Mouse (Mus musculus) brown adipose tissue, adult 24 weeks (tissue): ENCODE results near the gene Gm49345. TPM values are rescaled to one million over a fixed set of nuclear protein-coding genes. Genes with fewer than 3 reads are reported as not detected.
"Not testable (repeated sequence)": the region's sequence is repeated elsewhere in the genome, so short reads cannot be mapped to it uniquely, and the experiment has no call there.

Experiments used
- H3K27ac ChIP-seq: fragments of 200-500 bp; replicated peaks from 2 replicates; pipeline ENCODE4 v1.5.1; 2012; ENCODE audit warnings: low read depth, mild to moderate bottlenecking, low read length
- H3K4me1 ChIP-seq: fragments of 200-500 bp; 2 replicates; pipeline ENCODE4 v1.6.1; 2012; ENCODE audit warnings: low read length, mixed read lengths; ENCODE audit not compliant: control insufficient read depth, insufficient read depth, insufficient read length
- H3K4me3 ChIP-seq: fragments of 200-500 bp; 2 replicates; pipeline ENCODE4 v1.5.1; 2012; ENCODE audit warnings: low read depth, mild to moderate bottlenecking, low read length, moderate library complexity; ENCODE audit not compliant: insufficient read depth
- polyA plus RNA-seq: library from polyadenylated mRNA; stranded (reverse); fragments of >200 nt; gene quantifications from 2 replicates; pipeline ENCODE4 v1.2.4, GENCODE M21; 2012; ENCODE audit not compliant: missing spikeins, insufficient read depth, insufficient read length

The Gm49345 gene
- polyA plus RNA-seq = 1.7 TPM in 1 of 2 replicates, not detected in the other

DNA sequence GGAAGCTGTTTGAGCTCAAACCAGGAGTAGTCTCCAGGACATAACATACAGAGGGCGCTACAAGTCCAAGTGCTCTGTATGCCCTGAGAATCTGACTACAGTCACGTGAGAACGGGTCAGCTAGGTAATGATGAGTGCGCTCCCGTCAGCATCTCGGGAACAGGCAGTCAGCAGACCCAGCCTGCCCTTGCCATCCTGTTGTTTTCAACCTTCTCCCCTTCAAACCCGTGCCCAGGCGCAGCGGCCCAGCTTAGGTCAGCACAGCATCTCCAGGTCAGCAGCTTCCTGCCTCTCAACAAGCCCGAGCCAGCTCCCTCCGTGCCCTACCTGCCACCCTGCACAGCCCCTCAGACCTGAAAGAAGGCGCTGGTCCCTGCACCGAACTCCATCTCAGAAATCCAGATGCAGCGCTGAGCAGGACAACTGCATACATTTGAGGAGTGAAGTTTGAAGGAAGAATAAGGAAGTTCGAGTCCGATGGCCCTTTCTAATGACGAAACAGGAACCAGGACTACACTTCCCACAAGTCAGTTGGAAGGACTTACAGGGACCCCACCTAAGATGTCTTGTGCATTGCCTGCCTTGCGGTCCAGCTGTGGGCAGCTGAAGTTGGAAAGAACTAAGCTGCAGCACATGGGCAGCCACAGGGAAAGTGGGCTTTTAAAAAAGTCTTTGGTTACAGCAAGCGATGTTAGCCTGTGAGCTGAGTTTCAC is at the start of gene Gm49345, which contains the start of gene Zfp729a:
Gene Gm49345 (minus strand): TSS at position 476 of the 714 bp plus-strand sequence.
Gene Zfp729a (minus strand): TSS at position 498 of the 714 bp plus-strand sequence.
- Histone ChIP-seq H3K27ac (peak within 1 kb of the TSS; percentile 71), H3K4me3 (peak within 1 kb of the TSS; percentile 85), H3K4me1 (no peaks in the 10 kb centered on the region)

DNA sequence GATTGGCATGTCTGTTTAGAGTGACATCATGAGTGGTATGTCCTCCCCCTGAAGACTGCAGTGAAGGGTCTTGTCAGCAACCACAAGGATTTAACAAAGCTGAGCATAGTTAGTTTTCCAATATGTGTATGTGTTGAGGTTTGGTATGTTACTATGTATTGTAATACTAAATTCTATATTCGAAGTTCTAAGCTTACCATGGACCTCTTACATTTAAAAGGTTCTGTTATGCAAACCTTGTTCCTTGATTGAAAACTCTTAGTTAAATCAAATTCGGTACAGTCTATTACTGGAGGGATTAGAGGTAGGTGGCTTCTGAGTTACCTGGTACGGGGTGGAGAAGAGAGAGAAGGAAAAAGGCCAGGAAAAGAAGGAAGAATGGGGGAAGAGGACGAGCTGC is 49.4 kb upstream of the Gm49345 start, which contains the start of gene Zfp738:
Gene Zfp738 (minus strand): TSS at position 101 of the 400 bp plus-strand sequence.
- Histone ChIP-seq H3K27ac (no peak within 1 kb of the TSS), H3K4me1 (no peaks in the 10 kb centered on the region), H3K4me3 (no peak within 1 kb of the TSS)

DNA sequence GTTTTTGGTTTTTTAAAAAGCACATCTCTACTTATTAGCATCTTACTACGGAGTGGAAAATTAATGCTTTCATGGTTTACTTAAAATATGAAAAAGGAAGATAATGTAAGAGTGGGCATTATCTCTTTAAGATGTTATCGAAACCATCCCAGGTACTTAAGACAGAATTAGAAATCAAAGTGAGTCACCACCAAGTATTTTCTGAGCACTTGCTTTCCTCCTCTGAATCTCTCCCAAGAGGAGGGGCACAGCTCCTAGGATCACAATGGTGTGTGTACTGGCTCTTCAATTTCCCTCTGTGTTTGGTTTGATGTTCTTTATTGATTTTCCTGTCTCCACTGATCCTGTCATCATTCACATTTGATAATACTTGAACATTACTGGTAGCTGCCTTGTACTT is 46.3 kb upstream of the Gm49345 start:
- H3K4me3 ChIP-seq = peak overlapping the region; percentile 45
- H3K27ac ChIP-seq, H3K4me1 ChIP-seq: not testable (repeated sequence)

DNA sequence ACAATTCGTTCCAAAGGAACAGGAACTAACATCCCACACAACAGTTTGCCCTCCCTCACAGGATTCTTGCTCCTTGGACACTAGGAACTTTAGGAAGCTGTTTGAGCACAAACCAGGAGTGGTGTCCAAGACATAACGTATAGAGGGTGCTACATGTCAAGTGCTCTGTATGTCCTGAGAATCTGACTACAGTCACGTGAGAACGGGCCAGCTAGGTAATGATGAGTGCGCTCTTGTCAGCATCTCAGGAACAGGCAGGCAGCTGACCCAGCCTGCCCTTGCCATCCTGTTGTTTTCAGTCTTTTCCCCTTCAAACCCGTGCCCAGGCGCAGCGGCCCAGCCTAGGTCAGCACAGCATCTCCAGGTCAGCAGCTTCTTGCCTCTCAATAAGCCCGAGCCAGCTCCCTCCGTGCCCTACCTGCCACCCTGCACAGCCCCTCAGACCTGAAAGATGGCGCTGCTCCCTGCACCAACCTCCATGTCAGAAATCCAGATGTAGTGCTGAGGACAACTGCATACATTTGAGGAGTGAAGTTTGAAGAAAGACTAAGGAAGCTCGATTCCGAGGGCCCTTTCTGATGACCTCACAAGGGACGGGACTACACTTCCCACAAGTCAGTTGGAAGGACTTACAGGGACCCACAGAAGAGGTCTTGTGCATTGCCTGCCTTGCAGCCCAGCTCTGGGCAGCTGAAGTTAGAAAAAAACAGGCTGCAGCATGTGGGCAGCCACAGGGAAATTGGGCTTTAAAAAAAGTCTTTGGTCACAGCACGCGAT is 45.6 kb upstream of the Gm49345 start:
- not testable (repeated sequence) for H3K4me1 ChIP-seq, H3K27ac ChIP-seq
- peak overlapping the region; percentile 71 for H3K4me3 ChIP-seq

DNA sequence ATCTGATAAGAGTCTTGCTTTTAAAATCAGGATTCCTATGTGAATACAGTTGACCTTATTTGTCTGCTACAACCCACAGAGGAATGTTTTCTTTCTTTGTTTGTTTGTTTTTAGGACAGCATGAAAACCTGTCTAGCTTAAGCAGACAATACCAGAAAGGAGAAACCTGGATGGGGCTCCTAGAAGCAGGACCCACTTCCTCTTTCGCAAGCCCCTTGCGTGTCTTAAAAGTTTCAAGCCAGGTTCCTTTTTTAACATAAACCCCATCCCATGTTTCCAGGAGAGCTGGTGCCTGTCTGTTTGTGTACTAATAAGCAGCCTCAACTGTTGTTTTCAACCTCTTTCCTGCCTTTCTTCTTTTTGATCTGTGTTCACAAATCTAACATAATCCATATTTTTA is 37.3 kb upstream of the Gm49345 start:
- no peak overlapping the region for H3K27ac ChIP-seq
- no peak overlapping the region for H3K4me3 ChIP-seq
- no peaks in the 10 kb centered on the region for H3K4me1 ChIP-seq

DNA sequence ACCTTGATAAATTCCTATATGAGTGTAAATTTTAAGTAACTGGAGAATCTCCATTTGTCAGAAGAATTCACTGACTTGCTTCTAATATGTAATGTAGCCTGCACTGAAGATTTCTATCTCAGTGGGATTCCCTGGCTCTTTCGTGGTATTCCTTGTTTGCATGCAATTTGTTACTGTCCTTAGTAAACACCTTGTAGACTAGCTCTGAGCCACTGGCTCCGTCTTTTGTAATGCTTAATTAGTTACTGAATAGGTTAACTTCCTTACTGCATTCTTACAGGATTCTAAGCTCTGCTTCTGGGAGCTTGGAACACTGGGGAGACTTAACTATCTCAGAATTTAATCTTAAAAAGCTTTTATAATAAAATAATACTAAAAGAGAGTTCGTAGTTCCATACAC is 14.9 kb upstream of the Gm49345 start:
- Histone ChIP-seq H3K27ac (no peak overlapping the region), H3K4me1 (no peaks in the 10 kb centered on the region), H3K4me3 (no peak overlapping the region)

DNA sequence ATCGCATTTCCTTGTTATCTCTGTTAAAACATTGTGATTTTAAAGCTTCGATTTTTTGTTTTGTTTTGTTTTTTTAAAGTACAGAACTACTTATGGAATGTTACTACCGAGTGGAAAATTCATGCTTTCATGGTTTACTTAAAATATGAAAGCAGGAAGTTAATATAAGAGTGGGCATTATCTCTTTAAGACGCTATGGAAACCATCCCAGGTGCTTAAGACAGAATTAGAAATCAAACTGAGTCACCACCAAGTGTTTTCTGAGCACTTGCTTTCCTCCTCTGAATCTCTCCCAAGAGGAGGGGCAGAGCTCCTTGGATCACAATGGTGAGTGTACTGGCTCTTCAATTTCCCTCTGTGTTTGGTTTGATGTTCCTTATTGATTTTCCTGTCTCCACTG is 27.5 kb downstream of the Gm49345 start:
- no peaks in the 10 kb centered on the region for H3K4me1 ChIP-seq
- H3K27ac ChIP-seq = no peak overlapping the region
- no peak overlapping the region for H3K4me3 ChIP-seq

DNA sequence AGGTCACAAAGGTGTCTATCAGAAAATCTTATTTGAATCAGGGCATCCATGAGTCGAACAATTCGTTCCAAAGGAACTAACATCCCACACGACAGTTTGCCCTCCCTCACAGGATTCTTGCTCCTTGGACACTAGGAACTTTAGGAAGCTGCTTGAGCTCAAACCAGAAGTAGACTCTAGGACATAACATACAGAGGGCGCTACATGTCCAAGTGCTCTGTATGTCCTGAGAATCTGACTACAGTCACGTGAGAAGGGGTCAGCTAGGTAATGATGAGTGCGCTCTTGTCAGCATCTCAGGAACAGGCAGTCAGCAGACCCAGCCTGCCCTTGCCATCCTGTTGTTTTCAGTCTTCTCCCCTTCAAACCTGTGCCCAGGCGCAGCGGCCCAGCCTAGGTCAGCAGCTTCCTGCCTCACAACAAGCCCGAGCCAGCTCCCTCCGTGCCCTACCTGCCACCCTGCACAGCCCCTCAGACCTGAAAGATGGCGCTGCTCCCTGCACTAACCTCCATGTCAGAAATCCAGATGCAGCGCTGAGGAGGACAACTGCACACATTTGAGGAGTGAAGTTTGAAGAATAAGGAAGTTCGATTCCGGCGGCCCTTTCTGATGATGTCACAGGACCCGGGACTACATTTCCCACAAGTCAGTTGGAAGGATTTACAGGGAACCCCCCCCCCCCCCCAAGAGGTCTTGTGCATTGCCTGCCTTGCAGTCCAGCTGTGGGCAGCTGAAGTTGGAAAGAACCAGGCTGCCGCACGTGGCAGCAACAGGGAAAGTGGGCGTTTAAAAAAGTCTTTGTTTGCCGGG is 28.3 kb downstream of the Gm49345 start, which contains the start of gene Zfp729b:
Gene Zfp729b (minus strand): TSS at position 642 of the 811 bp plus-strand sequence.
- Histone ChIP-seq H3K27ac (peak within 1 kb of the TSS; percentile 86), H3K4me3 (peak within 1 kb of the TSS; percentile 97), H3K4me1 (no peaks in the 10 kb centered on the region)

DNA sequence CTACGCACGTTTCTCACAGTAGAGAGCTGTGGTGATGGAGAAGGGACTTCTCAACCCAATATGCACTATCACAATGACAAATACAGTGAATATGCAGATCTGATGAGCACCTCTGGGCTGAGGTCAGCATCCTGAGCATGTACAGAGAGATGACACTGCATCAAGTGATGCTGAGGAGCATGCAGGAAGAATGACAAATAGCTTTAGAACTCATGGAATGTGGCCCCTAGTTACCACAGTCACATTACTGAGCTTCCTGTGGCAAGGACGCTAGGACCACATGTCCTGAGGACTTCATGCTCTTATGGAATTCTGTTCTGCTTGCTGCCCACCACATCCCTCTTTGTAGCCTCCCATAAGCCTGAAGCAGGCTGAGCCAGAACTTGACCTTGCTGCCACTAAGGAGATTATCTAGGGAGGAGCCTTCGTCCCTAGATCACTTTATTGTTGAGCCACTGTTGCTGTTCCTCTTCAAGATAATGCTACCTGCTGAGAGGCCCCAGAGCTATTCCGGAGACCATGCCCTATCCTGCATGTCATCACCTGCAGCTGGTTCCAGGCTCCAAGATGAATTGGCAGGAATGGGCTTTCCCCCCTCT is 64.9 kb downstream of the Gm49345 start:
- no peak overlapping the region for H3K4me3 ChIP-seq
- H3K4me1 ChIP-seq = no peaks in the 10 kb centered on the region
- no peak overlapping the region for H3K27ac ChIP-seq

DNA sequence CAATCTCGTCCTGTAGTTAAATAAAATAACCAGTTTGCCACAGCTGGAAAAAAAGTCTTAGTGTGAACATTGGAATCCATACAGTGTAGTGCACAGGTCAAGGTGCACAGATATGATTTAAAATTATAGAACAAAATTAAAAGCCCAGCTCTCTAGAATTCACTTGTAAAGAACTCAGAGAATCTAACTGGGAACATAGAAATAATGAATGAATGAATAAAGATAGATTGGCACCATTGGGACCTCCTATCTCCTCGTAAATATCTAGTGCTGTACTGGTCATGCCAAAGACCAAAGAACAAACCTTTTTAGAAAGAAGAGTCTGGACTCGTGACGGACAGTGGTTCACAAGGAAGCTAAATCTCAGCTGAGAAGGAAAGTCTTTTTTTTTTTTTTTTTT is 83.8 kb downstream of the Gm49345 start, which contains the start of gene Zfp748:
Gene Zfp748 (minus strand): TSS at position 101 of the 400 bp plus-strand sequence.
- Histone ChIP-seq H3K27ac (peak within 1 kb of the TSS; percentile 88), H3K4me3 (peak within 1 kb of the TSS; percentile 97), H3K4me1 (no peaks in the 10 kb centered on the region)

DNA sequence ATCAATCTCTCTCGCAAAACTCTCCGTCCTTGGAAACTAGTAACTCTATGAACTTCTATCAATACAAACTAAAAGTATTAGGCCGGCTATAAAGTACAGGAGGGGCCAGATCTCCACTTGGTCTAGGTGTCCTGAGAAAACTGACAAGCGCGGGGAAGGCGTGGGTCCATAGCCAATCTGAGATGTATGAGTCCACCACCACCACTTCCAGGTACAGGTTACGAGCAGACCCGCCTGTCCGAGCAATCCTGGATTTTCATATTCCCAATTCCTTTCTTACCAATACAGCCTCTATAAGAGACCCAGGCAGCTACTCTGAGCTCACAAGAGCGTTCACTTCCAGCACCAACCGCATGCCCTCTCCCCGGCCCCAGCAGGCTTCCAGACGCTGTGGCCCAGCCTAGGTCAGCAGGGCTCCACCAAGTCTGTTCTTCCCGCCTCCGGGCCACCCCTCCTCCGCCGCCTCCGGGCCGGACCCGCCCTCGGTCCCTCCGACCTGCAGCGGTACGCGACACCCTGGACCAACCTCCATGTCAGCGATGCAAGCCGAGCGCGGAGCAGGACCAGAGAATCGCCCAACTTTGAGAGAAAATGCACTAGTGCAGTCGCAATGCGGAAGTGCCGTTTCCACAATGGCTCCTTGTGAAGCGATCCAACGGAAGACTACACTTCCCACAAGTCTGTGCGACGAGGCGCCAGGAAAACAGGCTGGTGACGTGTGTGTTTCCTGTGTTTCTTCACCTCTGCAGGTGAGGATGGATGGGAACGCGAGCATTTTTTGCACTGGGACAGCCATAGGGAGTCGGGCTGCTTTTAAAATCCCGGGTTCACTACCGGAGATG is 84.8 kb downstream of the Gm49345 start:
- H3K27ac ChIP-seq = peak overlapping the region; percentile 88
- H3K4me1 ChIP-seq = no peaks in the 10 kb centered on the region

DNA sequence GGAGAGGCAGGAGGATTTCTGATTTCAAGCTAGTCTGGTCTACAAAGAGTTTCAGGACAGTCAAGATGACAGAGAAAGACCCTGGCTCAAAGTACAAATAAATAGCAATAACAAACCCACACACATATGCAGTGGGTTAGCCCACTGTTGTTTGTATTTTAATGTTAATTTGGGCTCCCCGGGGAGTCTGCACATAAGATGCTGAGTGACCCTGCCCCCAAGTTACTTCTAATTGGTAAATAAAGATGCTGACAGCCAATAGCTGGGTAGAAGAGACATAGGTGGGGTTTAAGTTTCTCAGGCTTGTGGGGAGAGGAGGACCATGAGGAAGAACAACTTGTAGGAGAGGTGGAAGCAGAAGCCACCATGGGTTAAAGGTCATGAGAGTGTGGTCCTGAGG is 91.6 kb downstream of the Gm49345 start:
- Histone ChIP-seq H3K27ac (no peak overlapping the region), H3K4me3 (no peak overlapping the region), H3K4me1 (no peaks in the 10 kb centered on the region)

More for the DNA sequence above, 84.8 kb downstream of the Gm49345 start:
- peak overlapping the region; percentile 97 for H3K4me3 ChIP-seq
